Mouse (Mus musculus) adipose tissue, adult 10 weeks (tissue): ENCODE data around the gene Vgll4. TPM values are rescaled to one million over a fixed set of nuclear protein-coding genes. Genes with fewer than 3 reads are reported as not detected.

Experiments
- polyA plus RNA-seq: library from polyadenylated mRNA; stranded (reverse); fragments of 350-450 nt; fragmentation: Illumina TruSeq; extraction: RNeasy Lipid Tissue Mini Kit (QIAGEN cat#74804); gene quantifications from one replicate; pipeline ENCODE4 v1.2.3, GENCODE M21; 2014; ENCODE audit warnings: low read depth, low replicate concordance

Gene Vgll4
- polyA plus RNA-seq, result 60.8 TPM

DNA sequence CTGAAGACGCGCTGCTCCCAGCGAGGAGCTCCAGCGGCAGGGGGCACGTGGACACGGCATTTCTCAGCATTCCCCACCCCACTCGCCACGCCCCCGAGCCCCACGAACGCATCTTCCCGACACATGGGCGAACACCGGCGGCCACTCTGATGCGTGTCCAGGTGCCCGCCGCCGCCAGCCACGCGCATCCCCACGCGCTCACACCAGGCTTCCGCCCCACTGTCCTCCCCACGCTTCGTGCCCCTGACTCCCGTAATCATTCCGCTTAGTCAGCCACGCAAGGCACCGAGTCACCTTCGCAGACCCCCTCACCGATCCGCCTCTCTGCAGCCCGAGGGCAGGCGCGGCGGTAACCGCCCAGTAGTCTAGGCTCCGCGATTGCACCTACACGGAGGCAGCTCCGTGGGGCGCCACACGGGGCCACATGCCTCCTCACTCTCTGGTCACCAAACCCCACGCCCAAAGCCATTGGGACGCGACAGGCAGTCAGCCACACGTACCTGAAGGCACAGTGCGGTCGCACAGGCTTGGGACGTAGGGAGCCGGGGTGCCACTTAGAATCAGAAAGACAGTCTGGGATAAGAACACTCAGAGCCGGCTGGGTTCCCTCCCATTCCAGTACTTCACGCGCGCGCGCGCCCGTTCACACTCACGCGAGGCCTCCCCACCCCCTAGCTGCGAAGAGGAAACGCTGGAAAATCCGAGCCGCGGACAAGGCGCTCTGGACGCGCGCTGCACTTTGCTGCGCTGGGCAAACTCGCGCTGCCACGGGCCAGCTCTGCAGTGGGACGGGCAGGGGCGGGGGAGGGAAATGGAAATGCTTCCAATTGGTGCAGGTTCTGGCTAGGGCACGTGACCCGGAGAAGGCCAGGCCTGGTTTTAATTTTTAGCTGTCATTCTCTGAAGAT is at the start of gene Vgll4:
Gene Vgll4, minus strand, starts transcription at position 782 of the 908 bp plus-strand sequence.

Other genes with a start within 250 kb of the Vgll4 start
- gene Tamm41, start 67.9 kb upstream of the Vgll4 start, polyA plus RNA-seq, result 16.0 TPM
- gene Syn2, start 164.9 kb upstream of the Vgll4 start, polyA plus RNA-seq, result 15.7 TPM